10 mouse cellular contexts compared by ENCODE assay signal in the genomic region with DNA sequence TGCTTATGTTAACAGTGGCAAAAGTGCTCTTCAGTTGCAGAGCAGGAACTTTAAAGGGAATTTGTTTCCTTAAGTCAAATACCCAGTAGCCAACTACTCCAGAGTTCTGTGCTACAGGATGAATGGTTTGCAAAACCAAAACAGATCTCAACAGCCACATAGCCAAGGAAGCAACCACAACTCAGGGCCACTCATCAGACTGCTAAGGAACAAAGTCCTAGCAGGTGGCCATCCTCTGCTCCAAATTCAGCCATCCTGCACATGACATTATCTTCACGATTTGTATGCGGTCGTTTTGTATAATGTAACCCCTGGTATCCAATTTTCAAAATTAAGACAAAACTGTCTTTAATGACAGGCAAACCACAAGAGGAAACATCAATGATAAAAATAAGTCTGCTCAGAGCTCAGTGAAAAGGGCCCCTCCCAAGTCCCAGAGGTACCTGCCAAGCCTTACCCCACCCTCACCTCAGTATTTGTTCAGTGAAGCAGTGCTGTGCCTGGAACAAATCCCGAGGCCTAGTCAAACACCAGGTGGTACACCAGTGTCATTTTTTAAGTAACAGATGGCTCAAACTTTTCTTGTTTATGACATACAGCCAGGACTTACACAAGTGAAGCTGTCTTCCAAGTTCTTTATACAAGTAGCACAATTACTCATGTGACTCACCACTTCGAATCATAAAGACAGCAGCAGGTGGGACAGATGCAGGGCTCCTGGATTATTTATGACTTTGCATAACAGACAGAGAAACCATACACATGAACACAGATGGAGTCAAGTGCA.
DNase-seq lines count a peak whose midpoint lies in the region; ATAC-seq and TF ChIP-seq lines count a peak whose summit lies in the region.
"Had no signal": no experiment of that assay in that cellular context is flagged by ENCODE, and none has a peak within 500 bp of the region (broad histone marks: within the 10 kb centered on the region; RNA-seq: fewer than 3 reads in every experiment).

No protein-coding gene starts in this region.

- no peaks in the 10 kb centered on the region for H3K79me2 ChIP-seq in CH12.LX (replicated peaks; ENCODE audit: control insufficient read depth, extremely low read depth, insufficient read depth, poor library complexity, severe bottlenecking)

- no peak for TF ChIP-seq RAD21 in CH12.LX (IDR thresholded peaks at IDR 0.05; ENCODE audit: low read depth, low read length)

- H3K4me1 ChIP-seq in CH12.LX (ENCODE audit: control insufficient read depth in 1 of 2, insufficient read depth in 2 of 2): peaks cover 0 to 21% of the 10 kb centered on the region in 2 experiments; a peak in 3 of 4 replicates
- H3K4me1 ChIP-seq in bone marrow, adult 2 months (ENCODE audit: control insufficient read depth, insufficient read depth, low read length): peaks cover 2% of the 10 kb centered on the region; the same call in 1 of the 2 replicates
- no peaks in the 10 kb centered on the region for H3K4me1 ChIP-seq in limb, embryonic 15.5 days

- no peak for TF ChIP-seq EP300 in CH12.LX (IDR thresholded peaks at IDR 0.05; ENCODE audit: low read length)

- no peak overlapping the region for H3K4me3 ChIP-seq in CH12.LX (replicated peaks in 1 of 3; ENCODE audit: low read depth in 2 of 3, low read length in 2 of 3, poor library complexity in 1 of 3)
- H3K4me3 ChIP-seq in bone marrow, adult 2 months (replicated peaks; ENCODE audit: control insufficient read depth, low read depth, low read length): no peak overlapping the region
- no peak overlapping the region for H3K4me3 ChIP-seq in limb, embryonic 15.5 days

- intact Hi-C loops in left cerebral cortex, postnatal 36 days (cut with DNase I): no loop called here
- intact Hi-C loops in left cerebral cortex, postnatal 10 days (cut with DNase I): no loop called here

- DNase-seq in left cerebral cortex, postnatal 36 days (ENCODE audit: low spot score in 2 of 2): peak; percentile 7 to 11
- no peak for DNase-seq in left cerebral cortex, adult 11 months (ENCODE audit: low spot score)
- DNase-seq in CH12.LX (ENCODE audit: extremely low read depth): peak; percentile 38
- DNase-seq in urinary bladder, adult 18-20 months (ENCODE audit: low spot score in 2 of 2): no peak
- no peak for DNase-seq in embryo, embryonic 10.5 days (ENCODE audit: low spot score)
- no peak for DNase-seq in left cerebral cortex, postnatal 10 days (ENCODE audit: extremely low spot score in 1 of 2, low spot score in 2 of 2)
- DNase-seq: gastrocnemius, postnatal 25 days; midbrain, embryonic 14.5 days had no signal

- in situ Hi-C loops in CH12.LX (cut with MboI; ENCODE audit: low pct_ligation_motif_present, low pct_unique_long_range_greater_than_20kb, low sequenced_read_pairs): no loop called here

- TF ChIP-seq CTCF in CH12.LX (conservative IDR thresholded peaks at IDR 0.05 in 1 of 2, IDR thresholded peaks at IDR 0.05 in 1 of 2; ENCODE audit: low read depth in 2 of 2, low read length in 2 of 2): no peak
- TF ChIP-seq CTCF in bone marrow, adult 2 months (IDR thresholded peaks at IDR 0.05; ENCODE audit: control insufficient read depth, insufficient read depth, low read length): no peak

- WGBS in bone marrow, adult 2 months: 20% methylated on average over 5 of the region's 5 CpGs
- 59% methylated on average over 5 of the region's 5 CpGs for WGBS in limb, embryonic 15.5 days

- peaks cover 0 to 2% of the 10 kb centered on the region in 2 experiments for H3K36me3 ChIP-seq in CH12.LX (replicated peaks in 1 of 2; ENCODE audit: control insufficient read depth in 1 of 2, insufficient read depth in 1 of 2, low read length in 1 of 2)
- no peaks in the 10 kb centered on the region for H3K36me3 ChIP-seq in limb, embryonic 15.5 days

- no peaks in the 10 kb centered on the region for H3K9me3 ChIP-seq in CH12.LX (replicated peaks; ENCODE audit: low read length)
- no peaks in the 10 kb centered on the region for H3K9me3 ChIP-seq in limb, embryonic 15.5 days

- H3K4me2 ChIP-seq in CH12.LX (ENCODE audit: insufficient read depth, low read depth, poor library complexity, severe bottlenecking): no peak overlapping the region
- no peak overlapping the region for H3K4me2 ChIP-seq in limb, embryonic 15.5 days

- no peak for ATAC-seq in limb, embryonic 15.5 days (ENCODE audit: insufficient number of reproducible peaks, low FRiP score, low TSS enrichment, low read depth)

- TF ChIP-seq POLR2A in CH12.LX (IDR thresholded peaks at IDR 0.05; ENCODE audit: low read depth, low read length): no peak
- TF ChIP-seq POLR2A in bone marrow, adult 2 months (IDR thresholded peaks at IDR 0.05; ENCODE audit: borderline replicate concordance, control insufficient read depth, low read depth, low read length): no peak

- H3K9ac ChIP-seq in CH12.LX (ENCODE audit: insufficient read depth, low read depth): no peak overlapping the region
- no peak overlapping the region for H3K9ac ChIP-seq in limb, embryonic 15.5 days

- H3K27me3 ChIP-seq in CH12.LX (replicated peaks): no peaks in the 10 kb centered on the region
- no peaks in the 10 kb centered on the region for H3K27me3 ChIP-seq in limb, embryonic 15.5 days

- no peak overlapping the region for H3K27ac ChIP-seq in CH12.LX (ENCODE audit: insufficient read depth, low read depth)
- H3K27ac ChIP-seq in bone marrow, adult 2 months (ENCODE audit: control insufficient read depth, insufficient read depth, low read depth, low read length, poor library complexity): peak overlapping the region; percentile 33; the same call in 1 of the 2 replicates
- H3K27ac ChIP-seq in limb, embryonic 15.5 days: peak overlapping the region; percentile 17; the same call in 1 of the 2 replicates

- dilution Hi-C loops in CH12.LX (cut with MboI; ENCODE audit: extremely low pct_ligation_motif_present, extremely low pct_unique_long_range_greater_than_20kb, low sequenced_read_pairs): no loop called here

TF ChIP-seq in CH12.LX, 34 proteins besides CTCF, POLR2A, EP300 and RAD21:
- TF ChIP-seq MXI1 (IDR thresholded peaks at IDR 0.05; ENCODE audit: low read depth, low read length) (no peak), GABPA (IDR thresholded peaks at IDR 0.05; ENCODE audit: insufficient replicate concordance, low read depth, low read length) (no peak), NELFE (IDR thresholded peaks at IDR 0.05; ENCODE audit: low read depth, low read length) (no peak), IRF4 (IDR thresholded peaks at IDR 0.05; ENCODE audit: low read depth, low read length) (no peak), CHD1 (IDR thresholded peaks at IDR 0.05; ENCODE audit: low read depth, low read length) (no peak), ZKSCAN1 (IDR thresholded peaks at IDR 0.05; ENCODE audit: borderline replicate concordance, low read depth, low read length) (no peak), ZMIZ1 (IDR thresholded peaks at IDR 0.05; ENCODE audit: low read depth, low read length) (no peak), JUND (conservative IDR thresholded peaks at IDR 0.05; ENCODE audit: low read depth, low read length) (no peak), USF2 (conservative IDR thresholded peaks at IDR 0.05; ENCODE audit: low read depth, low read length) (no peak), RCOR1 (conservative IDR thresholded peaks at IDR 0.05; ENCODE audit: low read depth, low read length) (no peak), SMC3 (IDR thresholded peaks at IDR 0.05; ENCODE audit: low read depth, low read length) (no peak), USF1 (IDR thresholded peaks at IDR 0.05; ENCODE audit: low read depth, low read length) (no peak), UBTF (IDR thresholded peaks at IDR 0.05; ENCODE audit: low read depth, low read length) (no peak), SIN3A (IDR thresholded peaks at IDR 0.05; ENCODE audit: low read length) (no peak), ZC3H11A (IDR thresholded peaks at IDR 0.05; ENCODE audit: low read depth, low read length) (no peak), TCF12 (IDR thresholded peaks at IDR 0.05; ENCODE audit: low read depth, low read length) (no peak)

Comparison
In these comparisons a context has a peak if more than half of its experiments do, and no peak if none do; other contexts are left out.
1. DNase-seq: peak in left cerebral cortex, postnatal 36 days (2 of 2) and CH12.LX (single experiment); none in left cerebral cortex, adult 11 months (single experiment), urinary bladder, adult 18-20 months (0 of 2), embryo, embryonic 10.5 days (single experiment) and left cerebral cortex, postnatal 10 days (0 of 2).